Mouse (Mus musculus): ENCODE data around the gene 2010111I01Rik. TPM values are rescaled to one million over a fixed set of nuclear protein-coding genes. Genes with fewer than 3 reads are reported as not detected.
"Not testable (repeated sequence)": the region's sequence is repeated elsewhere in the genome, so short reads cannot be mapped to it uniquely, and the experiment has no call there.

2010111I01Rik gene
- polyA plus RNA-seq, 1 experiment, result 117 TPM

GRCm38 (mm10) chr13:63082555-63083136, 118.0 kb downstream of the 2010111I01Rik start:
- Histone ChIP-seq H3K27ac (ENCODE audit: insufficient read depth, low read length) (no peak overlapping the region), H3K4me1 (ENCODE audit: control insufficient read depth, insufficient read depth, low read length) (no peaks in the 10 kb centered on the region), H3K4me3 (ENCODE audit: insufficient read depth, low read length) (no peak overlapping the region)
- no peak for TF ChIP-seq CTCF (IDR thresholded peaks at IDR 0.05; ENCODE audit: extremely low read depth, insufficient read depth, low read length)
- TF ChIP-seq POLR2A (IDR thresholded peaks at IDR 0.05; ENCODE audit: extremely low read depth, insufficient read depth, low read length), result no peak

GRCm38 (mm10) chr13:63083139-63083538, 118.4 kb downstream of the 2010111I01Rik start:
- not testable (repeated sequence) for H3K4me3 ChIP-seq (ENCODE audit: insufficient read depth, low read length); H3K27ac ChIP-seq (ENCODE audit: insufficient read depth, low read length); H3K4me1 ChIP-seq (ENCODE audit: control insufficient read depth, insufficient read depth, low read length)

GRCm38 (mm10) chr13:63083663-63084062, 119.0 kb downstream of the 2010111I01Rik start:
- no peaks in the 10 kb centered on the region for H3K4me1 ChIP-seq (ENCODE audit: control insufficient read depth, insufficient read depth, low read length)
- no peak for TF ChIP-seq POLR2A (IDR thresholded peaks at IDR 0.05; ENCODE audit: extremely low read depth, insufficient read depth, low read length)
- no peak for TF ChIP-seq CTCF (IDR thresholded peaks at IDR 0.05; ENCODE audit: extremely low read depth, insufficient read depth, low read length)
- no peak overlapping the region for H3K27ac ChIP-seq (ENCODE audit: insufficient read depth, low read length)
- no peak overlapping the region for H3K4me3 ChIP-seq (ENCODE audit: insufficient read depth, low read length)

GRCm38 (mm10) chr13:63087865-63088683, 123.4 kb downstream of the 2010111I01Rik start:
- no peak for TF ChIP-seq POLR2A (IDR thresholded peaks at IDR 0.05; ENCODE audit: extremely low read depth, insufficient read depth, low read length)
- TF ChIP-seq CTCF (IDR thresholded peaks at IDR 0.05; ENCODE audit: extremely low read depth, insufficient read depth, low read length), result no peak
- Histone ChIP-seq H3K4me1 (ENCODE audit: control insufficient read depth, insufficient read depth, low read length) (peaks cover 2% of the 10 kb centered on the region; the same call in 1 of the 2 replicates), H3K4me3 (ENCODE audit: insufficient read depth, low read length) (no peak overlapping the region), H3K27ac (ENCODE audit: insufficient read depth, low read length) (no peak overlapping the region)

GRCm38 (mm10) chr13:63089513-63089912, 124.8 kb downstream of the 2010111I01Rik start:
- H3K4me3 ChIP-seq (ENCODE audit: insufficient read depth, low read length), result no peak overlapping the region
- H3K4me1 ChIP-seq (ENCODE audit: control insufficient read depth, insufficient read depth, low read length), result peaks cover 2% of the 10 kb centered on the region; the same call in 1 of the 2 replicates
- H3K27ac ChIP-seq (ENCODE audit: insufficient read depth, low read length), result no peak overlapping the region
- no peak for TF ChIP-seq CTCF (IDR thresholded peaks at IDR 0.05; ENCODE audit: extremely low read depth, insufficient read depth, low read length)
- no peak for TF ChIP-seq POLR2A (IDR thresholded peaks at IDR 0.05; ENCODE audit: extremely low read depth, insufficient read depth, low read length)

- TF ChIP-seq CTCF (IDR thresholded peaks at IDR 0.05; ENCODE audit: extremely low read depth, insufficient read depth, low read length) (no peak), POLR2A (IDR thresholded peaks at IDR 0.05; ENCODE audit: extremely low read depth, insufficient read depth, low read length) (no peak)
- H3K4me3 ChIP-seq (ENCODE audit: insufficient read depth, low read length), result no peak overlapping the region
- H3K27ac ChIP-seq (ENCODE audit: insufficient read depth, low read length), result no peak overlapping the region
- H3K4me1 ChIP-seq (ENCODE audit: control insufficient read depth, insufficient read depth, low read length), result peaks cover 6% of the 10 kb centered on the region
Observed at GRCm38 (mm10) chr13:63091246-63091645, 126.6 kb downstream of the 2010111I01Rik start.

GRCm38 (mm10) chr13:63092299-63092698, 127.6 kb downstream of the 2010111I01Rik start:
- Histone ChIP-seq H3K4me1 (ENCODE audit: control insufficient read depth, insufficient read depth, low read length) (peaks cover 10% of the 10 kb centered on the region), H3K27ac (ENCODE audit: insufficient read depth, low read length) (no peak overlapping the region), H3K4me3 (ENCODE audit: insufficient read depth, low read length) (no peak overlapping the region)
- TF ChIP-seq POLR2A (IDR thresholded peaks at IDR 0.05; ENCODE audit: extremely low read depth, insufficient read depth, low read length) (no peak), CTCF (IDR thresholded peaks at IDR 0.05; ENCODE audit: extremely low read depth, insufficient read depth, low read length) (no peak)

DNA sequence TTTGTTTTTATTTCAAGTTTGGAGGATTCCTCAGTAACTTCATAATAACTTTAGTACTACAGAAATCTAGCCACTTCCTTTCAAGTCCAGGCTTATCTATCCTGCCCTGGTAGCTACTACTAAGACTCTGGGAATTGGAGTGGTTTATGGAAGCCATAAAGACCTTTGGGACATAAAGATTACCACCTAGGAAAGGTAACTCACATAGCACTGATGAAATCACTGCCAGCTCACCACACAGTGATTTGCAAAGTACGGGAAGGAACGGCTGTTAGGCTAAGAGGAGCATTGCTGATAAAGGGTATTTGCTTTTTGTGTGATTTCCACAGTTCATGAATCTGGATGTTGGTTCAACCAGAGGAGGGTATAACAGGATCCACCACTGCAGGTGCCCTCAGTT, 128.2 kb downstream of the 2010111I01Rik start:
- TF ChIP-seq POLR2A (IDR thresholded peaks at IDR 0.05; ENCODE audit: extremely low read depth, insufficient read depth, low read length), result no peak
- TF ChIP-seq CTCF (IDR thresholded peaks at IDR 0.05; ENCODE audit: extremely low read depth, insufficient read depth, low read length), result no peak
- Histone ChIP-seq H3K27ac (ENCODE audit: insufficient read depth, low read length) (no peak overlapping the region), H3K4me3 (ENCODE audit: insufficient read depth, low read length) (no peak overlapping the region), H3K4me1 (ENCODE audit: control insufficient read depth, insufficient read depth, low read length) (peaks cover 13% of the 10 kb centered on the region)

GRCm38 (mm10) chr13:63093636-63094035, 128.9 kb downstream of the 2010111I01Rik start:
- Histone ChIP-seq H3K4me3 (ENCODE audit: insufficient read depth, low read length) (no peak overlapping the region), H3K4me1 (ENCODE audit: control insufficient read depth, insufficient read depth, low read length) (peaks cover 14% of the 10 kb centered on the region), H3K27ac (ENCODE audit: insufficient read depth, low read length) (no peak overlapping the region)
- no peak for TF ChIP-seq CTCF (IDR thresholded peaks at IDR 0.05; ENCODE audit: extremely low read depth, insufficient read depth, low read length)
- TF ChIP-seq POLR2A (IDR thresholded peaks at IDR 0.05; ENCODE audit: extremely low read depth, insufficient read depth, low read length), result no peak
